Mouse (Mus musculus) adrenal gland (tissue): ENCODE measurements around the gene Pdlim7.

ENCODE experiments used
- intact Hi-C: fragments of 180-260 bp; cut with DNase I; formaldehyde crosslinking; loops from one replicate; pipeline ENCODE4 v1.15.1; 2025

Gene Pdlim7

GRCm38 (mm10) chr13:55486916-55487577, 26.4 kb downstream of the Pdlim7 start:
- intact Hi-C loops = no loop called here

GRCm38 (mm10) chr13:55486029-55486794, 27.3 kb downstream of the Pdlim7 start:
- intact Hi-C loops = no loop called here

GRCm38 (mm10) chr13:55484520-55485088, 28.9 kb downstream of the Pdlim7 start:
- intact Hi-C loops = no loop called here

GRCm38 (mm10) chr13:55483593-55483992, 29.9 kb downstream of the Pdlim7 start:
- intact Hi-C loops = no loop called here

- intact Hi-C loops = no loop called here
Observed at GRCm38 (mm10) chr13:55483071-55483470, 30.4 kb downstream of the Pdlim7 start.

GRCm38 (mm10) chr13:55482542-55482941, 30.9 kb downstream of the Pdlim7 start:
- intact Hi-C loops = no loop called here

- intact Hi-C loops = loop anchor here (2.0 kb wide), 1 partner anchor 35 kb away; no protein-coding TSS in a partner anchor
Observed at GRCm38 (mm10) chr13:55479929-55480328, 33.5 kb downstream of the Pdlim7 start.

GRCm38 (mm10) chr13:55479008-55479407, 34.5 kb downstream of the Pdlim7 start:
- intact Hi-C loops = loop anchor here (2.0 kb wide), 1 partner anchor 36 kb away; no protein-coding TSS in a partner anchor

GRCm38 (mm10) chr13:55478036-55478435, 35.4 kb downstream of the Pdlim7 start:
- intact Hi-C loops = loop anchor here (2.0 kb wide), 1 partner anchor 37 kb away; no protein-coding TSS in a partner anchor

GRCm38 (mm10) chr13:55477492-55477891, 36.0 kb downstream of the Pdlim7 start:
- intact Hi-C loops = no loop called here

- intact Hi-C loops = no loop called here
Observed at GRCm38 (mm10) chr13:55476256-55476655, 37.2 kb downstream of the Pdlim7 start.

- intact Hi-C loops = no loop called here
Observed at GRCm38 (mm10) chr13:55475750-55476149, 37.7 kb downstream of the Pdlim7 start.

GRCm38 (mm10) chr13:55474621-55475069, 38.8 kb downstream of the Pdlim7 start:
- intact Hi-C loops = no loop called here

GRCm38 (mm10) chr13:55473961-55474360, 39.5 kb downstream of the Pdlim7 start:
- intact Hi-C loops = loop anchor here (2.0 kb wide), 1 partner anchor 43 kb away; no protein-coding TSS in a partner anchor

- intact Hi-C loops = loop anchor here (2.0 kb wide), 1 partner anchor 44 kb away; no protein-coding TSS in a partner anchor
Observed at GRCm38 (mm10) chr13:55473076-55473831, 40.2 kb downstream of the Pdlim7 start.

GRCm38 (mm10) chr13:55472132-55473022, 41.1 kb downstream of the Pdlim7 start:
- intact Hi-C loops = loop anchor here (2.0 kb wide), 1 partner anchor 44 kb away; no protein-coding TSS in a partner anchor

GRCm38 (mm10) chr13:55471819-55472131, 41.7 kb downstream of the Pdlim7 start:
- intact Hi-C loops = loop anchor here (2.0 kb wide), 3 partner anchors 45 to 67 kb away; no protein-coding TSS in a partner anchor

- intact Hi-C loops = loop anchor here (2.0 kb wide), 2 partner anchors 50 to 66 kb away; no protein-coding TSS in a partner anchor
Observed at GRCm38 (mm10) chr13:55471156-55471818, 42.2 kb downstream of the Pdlim7 start.

GRCm38 (mm10) chr13:55470372-55470771, 43.1 kb downstream of the Pdlim7 start:
- intact Hi-C loops = loop anchor here (2.0 kb wide), 2 partner anchors 50 to 66 kb away; no protein-coding TSS in a partner anchor
